Mouse (Mus musculus) myocyte (in vitro differentiated cells): ENCODE data around the gene Zfp985.
"Not testable (repeated sequence)": the region's sequence is repeated elsewhere in the genome, so short reads cannot be mapped to it uniquely, and the experiment has no call there.

ENCODE experiments used
- MYOD1 ChIP-seq, 3 experiments: IDR thresholded peaks; one replicate each; pipeline ENCODE4 v1.6.1; 2011; ENCODE audit warnings: control low read depth in 2 of 3, low read depth in 2 of 3, mild to moderate bottlenecking in 2 of 3, moderate library complexity in 1 of 3; ENCODE audit not compliant: insufficient read length in 2 of 3, control insufficient read depth in 1 of 3
- POLR2A ChIP-seq: IDR thresholded peaks from one replicate; pipeline ENCODE4 v1.6.1; 2011; ENCODE audit warnings: low read depth, mild to moderate bottlenecking, control low read depth, moderate library complexity; ENCODE audit not compliant: insufficient read length
- USF1 ChIP-seq: IDR thresholded peaks from one replicate; pipeline ENCODE4 v1.6.1; 2011; ENCODE audit warnings: low read depth, mild to moderate bottlenecking, control low read depth, moderate library complexity

DNA sequence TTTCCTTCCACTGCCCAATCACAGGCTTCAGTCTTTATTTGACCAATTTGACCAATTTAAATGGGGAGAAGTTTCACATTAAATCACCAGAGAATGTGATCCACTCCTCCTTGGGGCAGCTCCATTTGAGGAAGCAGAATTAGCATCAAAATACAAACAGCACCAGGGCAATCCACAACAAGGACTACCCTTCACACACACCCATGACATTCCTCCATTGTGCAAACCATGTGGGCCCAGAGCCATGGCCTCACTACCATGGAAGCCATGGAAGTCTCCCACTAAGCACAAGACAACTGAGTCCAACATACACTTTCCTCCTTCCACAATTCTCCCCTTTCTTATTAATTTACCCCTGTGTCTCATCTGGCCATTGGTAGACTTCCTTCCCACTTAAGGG lies 17.2 kb upstream of the Zfp985 start:
- TF ChIP-seq MYOD1 (IDR thresholded peaks at IDR 0.05; ENCODE audit: control insufficient read depth in 1 of 3, insufficient read length in 2 of 3, low read depth in 2 of 3); POLR2A; USF1: not testable (repeated sequence)
